Mouse (Mus musculus) bone marrow, adult 2 months (tissue): ENCODE results near the gene Prr11. TPM values are rescaled to one million over a fixed set of nuclear protein-coding genes. Genes with fewer than 3 reads are reported as not detected.
A peak's percentile ranks its signal among the peaks of the same experiment; 100 is the strongest.
"Not testable (repeated sequence)": the region's sequence is repeated elsewhere in the genome, so short reads cannot be mapped to it uniquely, and the experiment has no call there.

Experiments used
- H3K27ac ChIP-seq: fragments of 200-500 bp; 2 replicates; pipeline ENCODE4 v1.5.1; 2012; ENCODE audit warnings: low read depth, mild to moderate bottlenecking, control low read depth, inconsistent platforms, low read length; ENCODE audit not compliant: control insufficient read depth, poor library complexity, insufficient read depth
- H3K4me1 ChIP-seq: fragments of 200-500 bp; 2 replicates; pipeline ENCODE4 v1.6.1; 2011; ENCODE audit warnings: low read length; ENCODE audit not compliant: control insufficient read depth, insufficient read depth
- H3K4me3 ChIP-seq: fragments of 200-500 bp; replicated peaks from 2 replicates; pipeline ENCODE3; 2011; ENCODE audit warnings: mild to moderate bottlenecking, low read depth, low read length, control low read depth; ENCODE audit not compliant: control insufficient read depth
- CTCF ChIP-seq: fragments of 200-500 bp; IDR thresholded peaks from 2 replicates; pipeline ENCODE4 v1.5.1; 2011; ENCODE audit warnings: low read length, control low read depth; ENCODE audit not compliant: control insufficient read depth, insufficient read depth
- POLR2A ChIP-seq: fragments of 200-500 bp; IDR thresholded peaks from 2 replicates; pipeline ENCODE4 v1.6.1; 2011; ENCODE audit warnings: low read depth, mild to moderate bottlenecking, control low read depth, low read length, borderline replicate concordance; ENCODE audit not compliant: control insufficient read depth
- WGBS: fragments of 180-500 bp; shearing (Covaris S2); methylation state at CpG from one replicate; pipeline ENCODE4 v1.1.7; 2018; 5-methylcytosine and 5-hydroxymethylcytosine counted together
- polyA plus RNA-seq: library from polyadenylated mRNA; stranded (reverse); fragments of >200 nt; gene quantifications from 2 replicates; pipeline ENCODE4 v1.2.4, GENCODE M21; 2011; ENCODE audit warnings: low replicate concordance; ENCODE audit not compliant: missing spikeins, insufficient read depth, insufficient read length

Prr11 gene
- polyA plus RNA-seq, 1 experiment, result 10.4 TPM

- peak; percentile 76; the same call in 1 of the 2 replicates for TF ChIP-seq POLR2A
- peak; percentile 37; the same call in 1 of the 2 replicates for TF ChIP-seq CTCF
- H3K4me3 ChIP-seq, result peak within 1 kb of the TSS; percentile 74
- H3K4me1 ChIP-seq, result no peaks in the 10 kb centered on the region
- WGBS, result 1% methylated on average over 43 of the region's 43 CpGs
- H3K27ac ChIP-seq, result peak within 1 kb of the TSS; percentile 45; the same call in 1 of the 2 replicates
Measured at GRCm38 (mm10) chr11:87073866-87074440, 34.6 kb downstream of the Prr11 start, which contains the start of gene Gdpd1. TSS of gene Gdpd1 (minus strand) at chr11:87074062.

GRCm38 (mm10) chr11:87073343-87073865 is 35.1 kb downstream of the Prr11 start:
- TF ChIP-seq CTCF (peak; percentile 37; the same call in 1 of the 2 replicates), POLR2A (no peak)
- Histone ChIP-seq H3K27ac (no peak overlapping the region), H3K4me1 (no peaks in the 10 kb centered on the region), H3K4me3 (peak overlapping the region; percentile 74)
- WGBS, result 5% methylated on average over 24 of the region's 24 CpGs

- no peak for TF ChIP-seq POLR2A
- TF ChIP-seq CTCF, result no peak
- no peak overlapping the region for H3K4me3 ChIP-seq
- 62% methylated on average over 3 of the region's 3 CpGs for WGBS
Measured at GRCm38 (mm10) chr11:87062087-87062486, 46.4 kb downstream of the Prr11 start.

GRCm38 (mm10) chr11:87060410-87060809 is 48.1 kb downstream of the Prr11 start:
- TF ChIP-seq POLR2A (no peak), CTCF (no peak)
- 96% methylated on average over 2 of the region's 2 CpGs for WGBS
- Histone ChIP-seq H3K4me1 (no peaks in the 10 kb centered on the region; the same call in 1 of the 2 replicates), H3K4me3 (no peak overlapping the region), H3K27ac (no peak overlapping the region)

More at GRCm38 (mm10) chr11:87062087-87062486, 46.4 kb downstream of the Prr11 start:
- H3K27ac ChIP-seq, result no peak overlapping the region
- H3K4me1 ChIP-seq, result no peaks in the 10 kb centered on the region

GRCm38 (mm10) chr11:87056286-87056685 is 52.2 kb downstream of the Prr11 start:
- H3K4me3 ChIP-seq, result no peak overlapping the region
- WGBS, result 60% methylated on average over 6 of the region's 6 CpGs
- TF ChIP-seq CTCF (no peak), POLR2A (no peak)
- H3K4me1 ChIP-seq, result no peaks in the 10 kb centered on the region; the same call in 1 of the 2 replicates
- H3K27ac ChIP-seq, result no peak overlapping the region

GRCm38 (mm10) chr11:87048900-87049299 is 59.6 kb downstream of the Prr11 start:
- not testable (repeated sequence) for H3K4me3 ChIP-seq, H3K27ac ChIP-seq, H3K4me1 ChIP-seq
- WGBS, result 91% methylated on average over 7 of the region's 7 CpGs

- Histone ChIP-seq H3K4me1 (no peaks in the 10 kb centered on the region), H3K27ac (no peak overlapping the region), H3K4me3 (no peak overlapping the region)
- TF ChIP-seq POLR2A (no peak), CTCF (no peak)
- 64% methylated on average over 5 of the region's 5 CpGs for WGBS
Measured at GRCm38 (mm10) chr11:87046968-87047367, 61.5 kb downstream of the Prr11 start.

GRCm38 (mm10) chr11:87043052-87043451 is 65.5 kb downstream of the Prr11 start:
- no peak overlapping the region for H3K4me3 ChIP-seq
- TF ChIP-seq POLR2A, result no peak
- TF ChIP-seq CTCF, result no peak
- H3K4me1 ChIP-seq, result no peaks in the 10 kb centered on the region
- WGBS, result 67% methylated on average over 3 of the region's 3 CpGs
- no peak overlapping the region for H3K27ac ChIP-seq
